Mouse (Mus musculus): ENCODE data around the gene Aktip.

Gene Aktip

GRCm38 (mm10) chr8:91188152-91188551 lies 11.6 kb downstream of the Aktip start:
- DNase-seq = no peak

- no peak for DNase-seq
Observed at GRCm38 (mm10) chr8:91186372-91186771, 13.4 kb downstream of the Aktip start.

- DNase-seq = peak in 1 of 2 experiments; percentile 20
Observed at GRCm38 (mm10) chr8:91177708-91178107, 22.1 kb downstream of the Aktip start.

GRCm38 (mm10) chr8:91176176-91176575 lies 23.6 kb downstream of the Aktip start:
- no peak for DNase-seq

- DNase-seq = no peak
Observed at GRCm38 (mm10) chr8:91171605-91172004, 28.2 kb downstream of the Aktip start.

GRCm38 (mm10) chr8:91170914-91171313 lies 28.9 kb downstream of the Aktip start:
- DNase-seq = no peak

- DNase-seq = peak; percentile 31 to 64
Observed at GRCm38 (mm10) chr8:91170152-91170551, 29.6 kb downstream of the Aktip start.

GRCm38 (mm10) chr8:91159959-91160800 lies 39.6 kb downstream of the Aktip start:
- DNase-seq = no peak

GRCm38 (mm10) chr8:91158617-91159016 lies 41.2 kb downstream of the Aktip start:
- no peak for DNase-seq

- DNase-seq = peak; percentile 80 to 83
Observed at GRCm38 (mm10) chr8:91154564-91154963, 45.2 kb downstream of the Aktip start.

GRCm38 (mm10) chr8:91153831-91154230 lies 45.9 kb downstream of the Aktip start:
- no peak for DNase-seq

- DNase-seq = no peak
Observed at GRCm38 (mm10) chr8:91151531-91151930, 48.2 kb downstream of the Aktip start.

GRCm38 (mm10) chr8:91149298-91149697 lies 50.5 kb downstream of the Aktip start:
- DNase-seq = no peak

GRCm38 (mm10) chr8:91148643-91149178 lies 51.1 kb downstream of the Aktip start:
- peak; percentile 52 to 72 for DNase-seq

GRCm38 (mm10) chr8:91147715-91148114 lies 52.1 kb downstream of the Aktip start:
- peak; percentile 61 to 73 for DNase-seq

GRCm38 (mm10) chr8:91140828-91141227 lies 58.9 kb downstream of the Aktip start:
- peak; percentile 73 to 84 for DNase-seq

- peak; percentile 70 to 86 for DNase-seq
Observed at GRCm38 (mm10) chr8:91135308-91136181, 64.2 kb downstream of the Aktip start.

GRCm38 (mm10) chr8:91134659-91135058 lies 65.1 kb downstream of the Aktip start:
- DNase-seq = peak in 1 of 2 experiments; percentile 21

- peak; percentile 100 for DNase-seq
Observed at GRCm38 (mm10) chr8:91134070-91134475, 65.7 kb downstream of the Aktip start.

GRCm38 (mm10) chr8:91133441-91134069 lies 66.2 kb downstream of the Aktip start:
- no peak for DNase-seq

GRCm38 (mm10) chr8:91132731-91133130 lies 67.0 kb downstream of the Aktip start:
- DNase-seq = no peak

- no peak for DNase-seq
Observed at GRCm38 (mm10) chr8:91126786-91127185, 73.0 kb downstream of the Aktip start.

GRCm38 (mm10) chr8:91124315-91124714 lies 75.5 kb downstream of the Aktip start:
- DNase-seq = peak; percentile 56 to 79
